Mouse (Mus musculus) ES-E14 (cell line): ENCODE data around the gene Tenm2.

Experiments used
- CHD2 ChIP-seq: IDR thresholded peaks from 2 replicates; pipeline ENCODE4 v1.6.1; 2014; ENCODE audit warnings: mild to moderate bottlenecking, low read depth, low read length, inconsistent platforms
- HCFC1 ChIP-seq: IDR thresholded peaks from 2 replicates; pipeline ENCODE4 v1.6.1; 2012; ENCODE audit warnings: low read length, inconsistent platforms, borderline replicate concordance; ENCODE audit not compliant: insufficient read depth
- MAFK ChIP-seq: IDR thresholded peaks from 2 replicates; pipeline ENCODE4 v1.6.1; 2014; ENCODE audit warnings: mild to moderate bottlenecking, low read depth, low read length, inconsistent platforms; ENCODE audit not compliant: insufficient read depth
- ZC3H11A ChIP-seq: IDR thresholded peaks from 2 replicates; pipeline ENCODE4 v1.6.1; 2012; ENCODE audit warnings: low read depth, mild to moderate bottlenecking, inconsistent platforms, low read length, borderline replicate concordance
- ZNF384 ChIP-seq: IDR thresholded peaks from 2 replicates; pipeline ENCODE4 v1.6.1; 2012; ENCODE audit warnings: low read depth, low read length, inconsistent platforms

- TF ChIP-seq HCFC1 (no peak), MAFK (no peak), CHD2 (no peak), ZNF384 (no peak), ZC3H11A (no peak)
Observed at GRCm38 (mm10) chr11:36277192-36277902, 958.4 kb downstream of the Tenm2 start.
